Mouse (Mus musculus): ENCODE measurements at regions not wholly inside any gene's neighbourhood (a gene's known extent, or its start where the extent isn't known, plus 50 kb on each side); places are given as distances from the start of the nearest gene placed in this dataset.

DNA sequence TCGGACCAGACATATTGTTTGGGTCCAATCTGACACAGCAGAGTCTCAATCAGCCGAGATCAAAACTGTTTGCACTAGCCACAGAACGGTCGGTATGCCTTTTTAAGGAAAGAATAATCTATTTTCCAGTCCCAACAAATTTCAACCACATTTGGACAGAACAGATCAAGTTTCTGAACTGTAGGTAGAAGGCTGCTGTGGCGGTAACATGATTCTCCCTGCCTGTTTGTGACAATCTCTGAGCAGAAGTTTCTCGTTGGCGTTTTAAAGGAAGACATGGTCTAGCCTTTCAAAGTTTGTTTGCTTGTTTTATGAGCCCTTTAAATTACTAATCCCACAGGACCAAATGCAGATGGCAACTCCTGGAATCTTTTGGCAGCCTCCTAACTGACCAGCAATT, 339.6 kb downstream of the Slc4a3 start:
- intact Hi-C loops (cut with DNase I): no loop called here

DNA sequence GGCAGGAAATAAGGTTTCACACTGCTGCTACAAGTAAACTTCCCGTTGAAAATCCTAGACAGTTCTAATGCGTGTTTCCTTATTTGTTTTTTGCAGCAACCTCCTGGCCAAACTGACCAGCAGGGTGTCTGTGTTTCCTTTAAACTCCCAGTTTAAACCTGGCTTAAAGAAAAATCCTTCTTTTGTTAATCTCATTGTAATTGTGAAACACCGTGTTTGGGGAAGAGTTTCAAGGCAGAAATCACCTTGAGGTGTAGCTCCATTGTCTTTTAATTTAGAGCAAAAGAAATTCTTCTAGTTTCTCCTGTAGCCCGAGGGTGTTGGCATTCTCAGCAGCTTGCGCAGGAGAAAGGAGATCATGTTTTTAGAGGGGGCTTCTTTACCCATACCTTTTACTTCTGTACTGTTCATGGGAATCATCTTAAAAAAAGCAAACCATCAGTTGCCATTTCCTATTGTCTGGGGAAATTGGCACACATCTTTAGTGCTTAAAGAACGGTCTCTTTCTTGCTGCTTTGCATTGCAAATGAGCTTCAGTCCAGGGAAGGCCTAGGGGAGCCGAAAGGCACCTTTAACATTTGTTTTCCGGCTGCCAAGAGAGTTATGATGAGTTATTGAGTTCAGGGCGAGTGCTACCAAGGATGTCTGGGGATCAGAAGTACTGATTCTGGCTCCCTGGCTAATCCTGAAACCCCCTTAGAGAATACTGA, 342.6 kb downstream of the Slc4a3 start:
- DNase-seq: no peak
- intact Hi-C loops (cut with DNase I): no loop called here

More for the DNA sequence above, 339.6 kb downstream of the Slc4a3 start:
- no peak for DNase-seq

DNA sequence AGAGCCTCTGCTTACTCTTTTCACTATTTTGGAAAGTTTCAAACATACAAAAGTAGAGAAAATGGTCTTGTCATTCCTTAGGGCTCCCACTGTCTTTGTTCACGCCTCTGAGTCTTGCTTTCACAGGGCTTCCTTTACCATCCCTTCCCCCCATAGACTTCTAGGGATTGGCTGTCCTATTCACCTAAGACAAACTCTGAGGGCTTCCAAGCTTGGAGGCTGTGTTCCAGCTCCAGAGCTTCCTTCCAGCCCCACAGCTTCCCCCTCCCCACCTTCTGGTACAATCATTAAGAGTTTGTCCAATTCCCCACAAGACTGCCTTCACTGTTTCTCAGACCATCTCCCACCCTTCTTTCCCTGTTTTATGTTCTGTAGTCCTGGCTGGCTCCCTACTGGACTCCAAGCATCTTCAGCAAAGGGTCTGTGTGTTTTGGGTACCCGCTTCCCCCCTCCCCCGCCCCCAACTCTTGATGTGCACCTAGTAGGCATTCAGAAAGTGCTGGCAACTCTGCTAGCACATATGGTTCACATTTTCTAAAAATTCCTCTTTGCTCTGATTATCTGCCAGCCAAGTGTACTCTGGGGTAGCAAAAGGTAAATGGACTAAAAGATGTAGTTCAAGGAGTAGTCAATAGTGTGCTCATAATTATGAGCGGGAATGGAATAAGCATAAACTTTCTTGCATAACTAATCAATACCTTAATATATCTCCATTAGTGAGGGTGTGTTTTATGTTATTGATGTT, 344.0 kb downstream of the Slc4a3 start:
- no peak for DNase-seq

DNA sequence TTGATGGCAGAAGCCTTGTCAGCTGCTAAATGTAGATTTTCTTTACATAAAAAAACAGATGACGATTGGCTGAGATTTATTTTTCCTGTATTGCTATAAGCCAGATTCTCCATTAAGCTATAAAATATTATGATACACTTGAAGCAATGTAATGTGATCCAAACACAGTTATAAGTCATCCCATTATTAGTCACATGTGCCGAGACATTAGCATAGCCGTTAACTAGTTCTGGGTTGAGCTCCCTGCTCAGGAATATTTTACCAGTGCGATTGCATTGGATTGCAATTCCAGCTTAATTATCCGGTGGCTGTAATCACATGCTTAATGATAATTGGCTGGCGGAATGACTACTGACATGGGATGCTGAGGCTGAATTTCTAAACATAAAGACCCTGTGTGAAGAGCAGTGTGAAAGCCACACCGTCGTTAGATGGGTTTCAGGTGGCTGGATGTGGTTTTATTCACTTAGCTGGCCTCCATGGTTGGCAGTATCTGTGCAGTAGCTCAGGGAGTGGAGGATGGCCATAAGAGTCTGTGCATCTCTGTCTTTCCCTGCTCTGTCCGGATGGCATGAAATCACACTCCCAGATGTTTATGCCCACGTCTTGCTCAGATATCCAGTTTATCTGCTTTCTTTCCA, 344.7 kb downstream of the Slc4a3 start:
- intact Hi-C loops (cut with DNase I): no loop called here
- no peak for DNase-seq

More for the DNA sequence above, 344.0 kb downstream of the Slc4a3 start:
- intact Hi-C loops (cut with DNase I): no loop called here

DNA sequence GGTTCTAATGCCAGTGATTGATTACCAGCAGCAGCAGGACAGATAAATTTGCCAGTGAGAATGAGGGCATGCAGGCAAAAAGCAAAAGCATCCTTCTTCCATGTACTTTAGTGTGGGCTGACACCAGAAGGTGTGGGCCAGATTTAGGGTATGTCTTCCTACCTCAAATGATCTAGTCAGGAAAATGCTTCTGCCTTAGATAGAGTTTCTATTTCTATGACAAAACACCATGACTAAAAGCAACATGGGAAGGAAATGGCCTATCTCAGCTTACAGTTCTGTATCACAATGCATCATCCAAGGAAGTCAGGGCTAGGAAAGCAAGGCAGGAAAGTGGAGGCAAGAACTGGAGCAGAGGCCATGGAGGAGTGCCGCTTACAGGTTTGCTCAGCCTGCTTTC, 349.5 kb downstream of the Slc4a3 start:
- intact Hi-C loops (cut with DNase I): no loop called here
- DNase-seq: no peak

DNA sequence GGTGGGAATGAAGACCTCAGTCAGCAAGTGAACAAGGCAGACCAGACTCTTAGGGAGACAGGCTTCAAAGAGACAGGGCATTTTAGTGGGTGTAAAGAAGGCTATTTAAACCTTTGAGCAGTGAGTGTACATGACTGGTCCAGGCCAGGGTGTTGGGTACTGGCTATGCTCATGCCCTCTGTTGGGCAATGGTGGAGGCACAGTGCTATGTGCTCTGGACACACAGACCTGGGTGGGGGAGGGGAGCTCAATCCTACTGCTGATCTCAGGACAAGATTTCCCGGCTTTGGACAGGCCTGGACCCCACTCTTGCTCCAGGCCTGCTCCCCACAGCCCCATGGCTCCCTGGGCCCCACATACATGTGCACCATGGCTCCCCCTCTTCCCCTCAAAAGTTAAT, 355.1 kb downstream of the Slc4a3 start:
- intact Hi-C loops (cut with DNase I): no loop called here
- peak; percentile 24 for DNase-seq

DNA sequence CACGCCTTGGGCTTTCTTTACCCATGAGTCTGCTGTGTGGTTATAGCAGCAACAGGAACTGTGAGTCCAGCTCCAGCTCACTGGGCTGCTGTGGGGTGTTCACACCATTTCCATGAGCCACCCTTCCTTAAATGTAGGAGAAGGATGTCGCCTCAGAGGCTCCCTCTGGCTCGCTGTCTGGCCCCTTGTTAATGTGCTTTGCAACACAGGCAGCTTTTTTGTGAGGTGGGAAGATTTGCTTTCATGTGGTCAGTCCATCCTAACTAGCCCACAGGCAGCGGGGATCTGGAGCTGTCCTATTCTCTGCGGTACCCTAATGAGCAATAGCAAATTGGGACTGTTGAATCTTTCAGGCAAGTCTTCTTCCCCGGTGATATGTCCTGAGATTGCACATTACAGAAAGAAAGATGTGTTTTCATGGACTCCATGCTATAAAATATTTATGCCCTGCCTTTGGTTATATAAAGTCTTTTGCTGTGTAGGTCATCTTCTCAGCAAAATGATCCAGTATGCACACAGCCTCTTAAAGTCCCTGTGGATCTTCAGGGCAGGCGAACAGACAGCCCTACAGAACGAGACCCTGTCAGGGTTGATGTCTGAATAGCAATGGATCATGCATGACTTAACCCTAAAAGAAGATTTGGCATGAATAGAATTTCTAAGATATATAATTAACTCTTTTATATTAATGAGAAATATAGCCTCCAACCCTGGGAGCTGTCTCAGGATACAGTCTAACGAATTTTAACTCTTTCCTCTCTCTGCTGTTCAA, 359.8 kb downstream of the Slc4a3 start:
- no peak for DNase-seq
- intact Hi-C loops (cut with DNase I): no loop called here

DNA sequence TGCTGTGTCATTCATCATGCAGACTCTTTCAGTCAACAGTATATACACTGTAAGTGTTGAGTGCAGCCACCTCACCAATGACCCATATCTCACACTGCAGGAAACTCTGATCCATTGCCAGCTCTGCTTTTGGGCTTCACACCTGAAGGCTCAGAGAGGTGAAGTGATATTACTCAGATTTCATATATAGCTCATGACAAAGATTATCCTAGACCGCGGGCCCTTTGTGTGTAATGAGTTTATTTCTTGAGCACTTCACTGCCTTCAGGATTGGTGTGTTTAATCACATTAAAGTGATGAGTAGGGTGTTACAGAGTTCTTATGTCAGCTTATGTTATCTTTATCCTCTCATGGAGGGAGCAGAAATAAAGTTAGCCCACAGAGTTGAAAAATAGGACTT, 369.2 kb downstream of the Slc4a3 start:
- intact Hi-C loops (cut with DNase I): no loop called here

DNA sequence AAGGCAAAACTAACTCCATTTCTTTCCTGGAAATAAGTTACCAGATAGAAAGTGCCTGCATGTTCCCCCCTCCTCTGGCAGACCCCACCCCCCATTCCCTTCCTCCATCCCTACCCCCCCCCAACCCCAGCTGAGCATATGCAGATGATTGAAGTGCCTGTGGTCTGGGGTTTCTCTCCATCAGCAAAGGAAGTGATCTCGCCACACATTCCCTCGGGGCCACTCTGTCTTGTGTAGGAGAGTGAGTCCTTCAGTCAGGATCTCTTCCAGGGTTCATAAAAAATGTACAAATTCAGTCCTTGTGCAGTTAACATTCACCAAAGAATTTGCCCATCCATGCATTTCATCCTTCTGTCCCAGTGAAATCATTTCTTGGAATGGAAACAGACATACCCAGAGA, 370.1 kb downstream of the Slc4a3 start:
- no peak for DNase-seq
- intact Hi-C loops (cut with DNase I): no loop called here

More for the DNA sequence above, 369.2 kb downstream of the Slc4a3 start:
- no peak for DNase-seq

DNA sequence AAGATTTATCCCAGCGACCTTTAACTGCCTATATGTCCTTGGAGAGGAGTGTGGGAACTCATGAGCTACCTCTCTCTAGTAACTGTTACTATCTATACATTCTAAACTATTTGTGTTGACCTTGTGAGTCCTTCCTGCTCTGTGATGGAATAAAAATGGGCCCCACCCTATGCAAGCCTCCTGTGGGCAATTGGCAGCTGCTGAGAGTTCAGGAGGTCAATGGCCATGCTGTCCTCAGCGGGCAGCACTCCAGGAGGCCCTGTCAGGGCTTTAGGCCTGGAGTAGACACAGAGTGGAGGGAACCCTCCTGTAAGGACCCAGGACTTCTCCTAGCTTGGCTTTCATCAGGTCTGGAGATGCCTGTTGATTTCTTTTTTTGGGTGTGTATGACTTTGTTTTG, 373.1 kb downstream of the Slc4a3 start:
- no peak for DNase-seq
- intact Hi-C loops (cut with DNase I): no loop called here

DNA sequence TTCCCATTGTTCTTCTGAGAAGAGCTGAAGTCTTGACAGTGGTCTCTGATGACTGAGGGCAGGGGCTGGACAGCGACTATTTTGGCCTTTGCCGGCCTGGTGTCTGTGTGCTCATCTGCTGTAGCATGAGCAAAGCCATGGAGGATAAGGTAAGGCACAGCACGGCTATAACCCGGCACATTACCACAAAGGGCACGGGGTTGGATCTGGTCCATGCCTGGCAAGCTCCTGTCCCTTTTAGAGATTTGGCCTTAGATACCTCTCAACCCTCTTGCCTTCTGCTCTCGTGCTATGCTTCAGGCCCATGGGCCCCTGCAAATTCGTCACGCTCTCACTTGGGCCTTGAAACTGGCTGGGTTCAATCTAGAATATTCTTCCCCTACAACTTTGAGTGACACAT, 379.0 kb downstream of the Slc4a3 start:
- intact Hi-C loops (cut with DNase I): loop anchor here (10.0 kb wide), 2 partner anchors 150 to 1970 kb away; no protein-coding TSS in a partner anchor

DNA sequence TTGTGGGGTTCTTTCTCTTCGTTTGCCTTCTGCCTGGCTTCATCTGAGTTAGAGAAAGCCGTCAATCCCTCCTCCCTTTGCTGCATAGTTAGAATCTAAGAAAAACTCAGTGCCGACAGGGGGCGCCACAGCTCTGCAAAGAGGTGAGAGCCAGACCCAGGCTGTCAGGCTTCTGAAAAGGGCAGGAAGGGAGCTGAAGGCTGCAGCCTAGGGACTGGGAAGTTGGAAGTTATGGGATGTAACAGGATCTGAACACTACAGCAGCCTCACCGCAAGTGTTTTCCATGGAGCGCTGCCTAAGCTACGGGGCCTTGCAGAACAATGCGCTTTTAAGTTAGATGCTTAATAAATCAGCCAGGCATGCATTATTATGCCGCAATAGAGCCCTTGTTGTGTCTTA, 379.7 kb downstream of the Slc4a3 start:
- peak; percentile 97 for DNase-seq
- intact Hi-C loops (cut with DNase I): loop anchor here (2.0 to 10.0 kb wide), 3 partner anchors 149 to 1969 kb away; no protein-coding TSS in a partner anchor

More for the DNA sequence above, 379.0 kb downstream of the Slc4a3 start:
- peak; percentile 34 for DNase-seq

DNA sequence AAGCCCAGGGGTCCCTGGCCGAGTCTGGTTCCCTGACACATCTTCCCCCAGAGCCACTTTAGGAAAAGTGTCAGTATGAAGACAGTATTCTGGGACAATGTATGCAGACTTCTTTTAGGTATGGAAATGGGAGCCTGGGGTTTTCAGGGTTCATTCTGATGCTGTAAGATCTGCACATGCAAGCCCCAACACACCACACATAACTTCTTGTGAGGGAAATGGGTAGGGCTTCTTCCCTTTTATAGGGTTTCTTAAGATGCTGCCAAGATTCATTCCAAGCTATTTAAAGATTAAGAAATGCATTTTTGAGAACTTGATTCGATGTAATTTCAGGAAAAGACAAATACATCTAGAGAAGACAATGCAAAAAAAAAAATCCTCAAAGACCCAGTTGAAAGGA, 385.8 kb downstream of the Slc4a3 start:
- intact Hi-C loops (cut with DNase I): no loop called here
- no peak for DNase-seq

DNA sequence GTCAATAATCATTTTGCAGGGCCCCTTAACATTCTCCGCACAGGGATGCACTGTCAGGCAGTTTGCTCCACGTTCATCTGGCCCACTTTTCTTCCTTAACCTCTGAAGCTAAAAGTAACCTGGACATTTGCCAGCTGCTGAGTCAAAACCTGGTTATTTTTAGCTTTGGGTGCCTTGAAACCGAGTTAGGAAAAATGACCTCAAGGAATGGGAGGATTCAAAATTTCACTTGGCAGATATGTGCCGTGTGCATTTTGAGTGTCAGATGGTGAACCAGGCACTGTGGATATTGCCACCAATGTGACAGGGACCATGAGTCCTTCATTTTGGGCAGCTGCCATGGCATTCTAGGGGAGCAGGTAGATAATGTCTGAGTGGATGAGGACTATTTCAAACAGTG, 387.8 kb downstream of the Slc4a3 start:
- intact Hi-C loops (cut with DNase I): no loop called here

DNA sequence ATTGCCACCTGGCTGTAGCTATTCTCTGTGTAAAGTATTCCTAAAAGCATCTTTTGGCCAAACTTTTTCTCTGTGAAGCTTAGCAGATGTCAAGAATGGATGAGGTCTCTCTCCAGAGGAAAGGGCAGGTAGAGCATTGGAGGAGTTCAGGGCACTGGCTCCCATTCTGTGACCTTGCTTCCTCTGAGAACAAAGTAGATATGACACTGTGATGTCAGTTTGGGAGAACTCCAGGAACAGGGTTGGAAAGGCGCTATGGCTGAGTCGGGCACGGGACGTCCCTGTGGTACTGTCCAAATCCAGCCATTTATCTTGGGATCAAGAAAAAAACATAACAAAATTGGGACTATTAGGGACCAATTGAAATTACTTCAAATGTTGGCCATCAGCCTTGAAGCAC, 388.7 kb downstream of the Slc4a3 start:
- no peak for DNase-seq
- intact Hi-C loops (cut with DNase I): no loop called here

More for the DNA sequence above, 387.8 kb downstream of the Slc4a3 start:
- no peak for DNase-seq

DNA sequence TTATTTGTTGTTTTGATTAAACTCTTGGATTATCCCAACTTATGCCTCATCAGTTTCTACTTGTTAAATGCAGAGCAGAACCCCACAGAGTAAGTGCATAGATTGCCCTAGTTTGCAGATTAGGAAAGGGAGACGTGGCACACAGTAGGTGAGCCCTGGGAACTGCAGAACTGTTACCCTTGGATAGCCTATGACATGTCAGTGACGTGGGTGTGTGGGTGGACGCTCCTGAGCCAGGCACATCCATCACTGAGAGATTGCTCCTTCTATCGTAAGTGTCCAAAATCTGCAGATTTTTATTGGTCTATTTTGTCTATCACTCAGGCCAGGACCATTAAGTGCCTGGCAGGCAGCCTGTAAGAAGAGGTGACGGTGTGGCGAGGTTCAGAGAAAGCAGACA, 389.8 kb downstream of the Slc4a3 start:
- intact Hi-C loops (cut with DNase I): no loop called here
- DNase-seq: no peak

DNA sequence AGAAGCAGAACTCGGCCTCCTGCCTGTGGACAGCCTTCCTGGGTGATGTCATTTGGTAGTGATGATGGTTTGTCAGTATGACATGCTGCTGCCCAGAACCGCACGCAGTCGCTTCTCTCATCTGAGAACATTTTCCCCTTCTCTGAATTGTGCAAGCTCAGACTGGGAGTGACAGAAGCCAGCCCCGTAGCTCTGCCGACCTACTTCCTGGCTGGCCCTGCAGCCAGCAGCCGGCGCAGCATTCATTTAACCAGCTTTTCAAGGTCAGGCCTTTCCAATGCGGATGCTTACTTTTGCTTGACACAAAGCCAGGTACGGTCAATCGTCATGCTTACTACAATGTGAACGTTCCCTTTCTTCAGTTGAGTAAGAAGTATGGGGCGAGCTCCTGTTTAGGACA, 390.5 kb downstream of the Slc4a3 start:
- no peak for DNase-seq
- intact Hi-C loops (cut with DNase I): no loop called here

DNA sequence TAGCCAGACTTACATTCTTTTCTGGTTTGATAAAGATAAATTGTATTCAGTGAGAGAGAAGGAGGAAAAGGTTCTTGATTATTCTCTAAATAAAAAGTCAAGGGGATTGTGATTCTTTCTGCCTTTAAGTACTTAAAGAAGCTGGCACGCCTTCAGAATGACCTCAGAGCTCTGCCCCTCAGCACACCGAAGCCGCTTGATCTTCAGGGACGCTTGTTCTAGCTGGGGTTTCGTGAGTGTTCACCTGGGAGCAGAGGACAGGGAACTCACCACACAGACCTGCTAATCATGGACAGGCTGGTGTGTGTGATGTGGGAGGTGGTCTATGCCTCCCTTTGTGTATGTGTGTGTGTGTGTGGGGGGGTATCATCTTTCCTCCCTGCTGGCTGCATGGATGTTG, 391.3 kb downstream of the Slc4a3 start:
- intact Hi-C loops (cut with DNase I): no loop called here
- no peak for DNase-seq

DNA sequence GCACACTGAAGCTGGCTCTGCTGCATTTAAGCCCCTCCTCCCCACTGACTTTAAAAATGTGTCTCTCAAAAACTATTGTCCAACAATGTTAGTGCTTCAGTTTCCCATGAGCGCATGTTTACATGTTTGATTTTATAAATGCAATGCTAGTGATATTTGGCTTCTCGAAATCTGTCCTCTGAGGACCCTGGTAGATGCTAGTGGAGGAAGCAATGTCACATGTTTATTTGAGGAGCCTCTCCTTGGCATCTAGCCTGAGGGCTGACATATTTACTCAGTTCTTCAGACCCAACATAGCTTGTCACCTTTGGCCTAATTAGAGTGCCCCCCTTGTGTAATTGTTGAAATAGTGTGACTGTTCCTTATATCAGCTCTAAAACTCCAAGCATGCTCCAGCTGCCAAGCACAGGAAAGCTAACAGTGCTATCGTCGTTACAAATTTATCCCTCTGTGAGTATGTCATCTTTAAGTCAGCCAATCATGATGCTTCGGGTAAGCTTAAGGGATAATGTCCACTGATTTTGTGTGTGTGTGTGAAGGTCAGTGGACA, 400.3 kb downstream of the Slc4a3 start:
- intact Hi-C loops (cut with DNase I): no loop called here
- no peak for DNase-seq

DNA sequence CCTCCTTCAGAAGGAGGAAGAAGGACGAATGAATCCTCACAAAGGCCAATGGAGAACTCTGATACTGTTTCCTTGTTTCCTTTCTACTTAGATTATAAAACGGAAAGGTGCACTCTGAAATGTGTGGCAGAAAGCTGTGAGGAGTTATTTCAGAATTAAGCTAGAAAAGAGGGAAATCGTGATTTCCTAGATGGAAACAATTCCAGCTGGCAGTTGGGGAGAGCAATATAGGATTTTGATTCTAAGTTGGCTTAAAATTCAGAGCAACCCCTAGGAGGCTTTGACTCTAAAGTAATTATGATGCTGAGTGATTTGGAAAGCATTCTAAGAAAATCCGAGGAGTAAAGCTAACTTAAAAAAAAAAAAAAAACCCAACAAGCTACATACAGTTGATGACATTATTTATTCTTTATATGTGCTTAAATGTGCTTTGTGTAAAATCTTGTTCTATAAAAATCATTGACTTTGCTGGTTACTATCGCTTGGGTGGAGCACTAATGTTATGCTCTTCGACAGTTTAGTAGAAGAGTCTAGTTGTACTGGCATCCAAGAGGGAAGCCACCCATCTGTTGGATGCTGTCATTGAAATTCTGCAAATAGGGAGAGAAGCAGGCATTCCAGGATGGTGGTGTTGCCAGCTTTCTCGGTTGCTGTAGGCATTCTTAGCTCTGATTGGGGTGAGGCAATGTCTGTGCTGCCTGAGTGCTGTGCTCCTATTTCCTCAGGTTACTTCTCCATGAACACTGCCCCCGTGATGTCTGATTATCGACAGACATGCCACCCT, 432.3 kb downstream of the Slc4a3 start:
- intact Hi-C loops (cut with DNase I): no loop called here
- DNase-seq: no peak
